Mouse (Mus musculus) megakaryocyte progenitor cell, adult 5-6 weeks (primary cell): ENCODE measurements around the gene Gm7534. TPM values are rescaled to one million over a fixed set of nuclear protein-coding genes. Genes with fewer than 3 reads are reported as not detected.
"Not testable (repeated sequence)": the region's sequence is repeated elsewhere in the genome, so short reads cannot be mapped to it uniquely, and the experiment has no call there.

Experiments used
- ATAC-seq: replicated peaks from 2 replicates; pipeline ENCODE4 v1.8.0; 2016; ENCODE audit warnings: mild to moderate bottlenecking, moderate TSS enrichment, inconsistent platforms; ENCODE audit not compliant: poor library complexity
- total RNA-seq, 2 experiments: library from RNA; stranded (forward) in 1 of 2; stranded (reverse) in 1 of 2; fragments of 157-497, 149-512 nt in 1 of 2; fragments of 200-1000 nt in 1 of 2; gene quantifications; 2 replicates each; pipeline versions ENCODE4 v1.2.3 to v1.2.4; 2015 to 2017

The Gm7534 gene
- total RNA-seq, 2 experiments from 2014 or later = not detected

GRCm38 (mm10) chr4:134149389-134149788, 53.4 kb downstream of the Gm7534 start:
- no peak for ATAC-seq

- not testable (repeated sequence) for ATAC-seq
These were observed 58.5 kb downstream of the Gm7534 start for GRCm38 (mm10) chr4:134144297-134144696.

Other genes with a start within 250 kb of the Gm7534 start
- gene Hmgn2, start 234.4 kb downstream of the Gm7534 start, total RNA-seq (2015) = 2,294 and 2,610 TPM in 2 replicates
- gene Hmgn2, start 234.4 kb downstream of the Gm7534 start, total RNA-seq (2017) = 1,024 and 1,057 TPM in 2 replicates
- gene Dhdds, start 202.1 kb downstream of the Gm7534 start, total RNA-seq (2015) = 27.0 and 31.5 TPM in 2 replicates
- gene Dhdds, start 202.1 kb downstream of the Gm7534 start, total RNA-seq (2017) = 28.2 and 30.1 TPM in 2 replicates
- gene Lin28a, start 184.2 kb downstream of the Gm7534 start, total RNA-seq (2015) = 3.7 and 4.7 TPM in 2 replicates
- gene Lin28a, start 184.2 kb downstream of the Gm7534 start, total RNA-seq (2017) = 27.4 and 31.2 TPM in 2 replicates
- not detected in 2 replicates for gene Zfp683, start 149.2 kb downstream of the Gm7534 start, total RNA-seq (2015)
- gene Zfp683, start 149.2 kb downstream of the Gm7534 start, total RNA-seq (2017) = not detected in 2 replicates
- gene Crybg2, start 142.2 kb downstream of the Gm7534 start, total RNA-seq (2015) = 0.77 and 2.2 TPM in 2 replicates
- 0.37 and 0.71 TPM in 2 replicates for gene Crybg2, start 142.2 kb downstream of the Gm7534 start, total RNA-seq (2017)
- gene Cd52, start 107.9 kb downstream of the Gm7534 start, total RNA-seq (2015) = 291 and 358 TPM in 2 replicates
- gene Cd52, start 107.9 kb downstream of the Gm7534 start, total RNA-seq (2017) = 339 and 505 TPM in 2 replicates
- gene Ubxn11, start 100.4 kb downstream of the Gm7534 start, total RNA-seq (2015) = 9.2 and 10.7 TPM in 2 replicates
- gene Ubxn11, start 100.4 kb downstream of the Gm7534 start, total RNA-seq (2017) = 6.5 and 7.3 TPM in 2 replicates
- gene Sh3bgrl3, start 74.2 kb downstream of the Gm7534 start, total RNA-seq (2015) = 724 and 761 TPM in 2 replicates
- gene Sh3bgrl3, start 74.2 kb downstream of the Gm7534 start, total RNA-seq (2017) = 230 and 307 TPM in 2 replicates
- 14.5 and 27.8 TPM in 2 replicates for gene Cep85, start 15.9 kb downstream of the Gm7534 start, total RNA-seq (2015)
- 33.8 and 41.0 TPM in 2 replicates for gene Cep85, start 15.9 kb downstream of the Gm7534 start, total RNA-seq (2017)
- not detected in 2 replicates for gene Catsper4, start 24.4 kb upstream of the Gm7534 start, total RNA-seq (2015)
- gene Catsper4, start 24.4 kb upstream of the Gm7534 start, total RNA-seq (2017) = not detected in 2 replicates
- gene Cnksr1, start 35.4 kb upstream of the Gm7534 start, total RNA-seq (2015) = not detected in 2 replicates
- not detected in 2 replicates for gene Cnksr1, start 35.4 kb upstream of the Gm7534 start, total RNA-seq (2017)
- not detected in 2 replicates for gene E130218I03Rik, start 40.7 kb upstream of the Gm7534 start, total RNA-seq (2015)
- gene E130218I03Rik, start 40.7 kb upstream of the Gm7534 start, total RNA-seq (2017) = 0.14 TPM in 1 of 2 replicates, not detected in the other
- gene Zfp593, start 42.6 kb upstream of the Gm7534 start, total RNA-seq (2015) = 11.7 and 11.8 TPM in 2 replicates
- 12.5 and 12.7 TPM in 2 replicates for gene Zfp593, start 42.6 kb upstream of the Gm7534 start, total RNA-seq (2017)
- gene Gm30191, start 43.9 kb upstream of the Gm7534 start, total RNA-seq (2015) = not detected in 2 replicates
- gene Gm30191, start 43.9 kb upstream of the Gm7534 start, total RNA-seq (2017) = not detected in 2 replicates
- gene Grrp1, start 51.1 kb upstream of the Gm7534 start, total RNA-seq (2015) = not detected in 2 replicates
- gene Grrp1, start 51.1 kb upstream of the Gm7534 start, total RNA-seq (2017) = not detected in 2 replicates
- gene Pdik1l, start 84.9 kb upstream of the Gm7534 start, total RNA-seq (2015) = 23.4 and 25.9 TPM in 2 replicates
- gene Pdik1l, start 84.9 kb upstream of the Gm7534 start, total RNA-seq (2017) = 32.7 and 34.0 TPM in 2 replicates
- not detected in 2 replicates for gene Trim63, start 112.1 kb upstream of the Gm7534 start, total RNA-seq (2015)
- not detected in 2 replicates for gene Trim63, start 112.1 kb upstream of the Gm7534 start, total RNA-seq (2017)
- gene Slc30a2, start 140.2 kb upstream of the Gm7534 start, total RNA-seq (2015) = 0.07 and 0.15 TPM in 2 replicates
- not detected in 2 replicates for gene Slc30a2, start 140.2 kb upstream of the Gm7534 start, total RNA-seq (2017)
- not detected in 2 replicates for gene Extl1, start 180.8 kb upstream of the Gm7534 start, total RNA-seq (2015)
- not detected in 2 replicates for gene Extl1, start 180.8 kb upstream of the Gm7534 start, total RNA-seq (2017)
- 14.0 and 21.2 TPM in 2 replicates for gene Pafah2, start 193.3 kb upstream of the Gm7534 start, total RNA-seq (2015)
- gene Pafah2, start 193.3 kb upstream of the Gm7534 start, total RNA-seq (2017) = 14.5 and 16.2 TPM in 2 replicates